Mouse (Mus musculus): ENCODE results near the gene Wbp11.

Wbp11 gene

DNA sequence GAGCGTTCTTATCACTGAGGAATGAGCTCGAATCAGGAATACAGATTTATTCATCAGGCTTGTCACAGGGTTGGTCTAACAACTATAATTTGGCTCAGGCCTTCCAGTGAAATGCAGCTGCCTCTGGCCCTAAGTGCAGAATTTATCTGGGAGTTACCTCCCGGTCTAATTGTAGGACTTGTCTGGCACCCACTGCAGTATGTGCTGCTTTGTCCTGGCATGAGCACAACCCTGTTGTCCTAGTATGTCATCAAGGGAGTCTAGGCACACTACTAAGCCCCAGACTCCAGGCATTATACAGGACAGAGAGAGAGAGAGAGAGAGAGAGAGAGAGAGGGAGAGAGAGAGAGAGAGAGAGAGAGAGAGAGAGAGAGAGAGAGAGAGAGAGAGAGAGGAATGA lies 9.3 kb upstream of the Wbp11 start:
- DNase-seq (ENCODE audit: low spot score in 2 of 2), result no peak

DNA sequence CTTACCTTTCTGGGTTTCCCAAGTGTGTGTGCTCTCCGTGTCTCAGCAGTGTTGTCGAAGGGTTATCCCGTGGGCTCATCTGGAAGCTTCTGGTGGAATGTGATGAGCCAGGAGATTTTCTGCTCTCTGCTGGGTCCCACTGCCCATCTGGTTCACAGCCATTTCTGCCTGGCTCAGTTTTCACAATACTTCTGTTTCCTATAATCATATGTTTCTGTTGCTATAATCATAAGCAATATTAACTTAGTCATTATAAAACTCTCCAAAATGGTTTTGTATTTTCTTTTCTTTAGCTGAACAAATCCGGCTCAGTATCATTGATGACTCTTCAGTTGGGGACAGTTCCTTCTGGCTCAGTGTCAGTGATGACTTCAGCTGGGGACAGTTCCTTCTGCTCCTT lies 7.3 kb upstream of the Wbp11 start, which contains the start of gene Smco3:
Gene Smco3 (minus strand): TSS at position 101 of the 400 bp plus-strand sequence.
- no peak for DNase-seq (ENCODE audit: low spot score in 2 of 2)

DNA sequence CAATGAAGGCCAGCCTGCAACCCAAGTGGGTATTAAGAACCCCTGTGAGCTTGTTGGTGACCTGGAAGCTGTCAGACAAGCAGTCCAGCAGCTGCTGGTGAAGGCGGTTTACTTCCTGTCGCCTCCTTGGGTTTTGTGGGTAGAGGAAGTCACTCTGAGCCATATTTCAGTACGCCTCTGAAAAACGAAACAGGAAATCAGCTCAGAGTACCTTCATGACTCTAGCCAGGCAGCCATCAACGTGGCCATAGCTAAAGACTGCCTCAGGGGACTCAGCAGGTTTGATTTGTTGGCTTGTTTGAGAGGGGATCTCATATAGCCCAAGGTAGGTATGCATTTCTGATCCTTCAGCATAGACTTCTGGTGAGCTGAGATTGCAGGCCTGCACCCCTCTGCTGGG lies 3.7 kb upstream of the Wbp11 start:
- DNase-seq (ENCODE audit: low spot score in 2 of 2), result no peak

DNA sequence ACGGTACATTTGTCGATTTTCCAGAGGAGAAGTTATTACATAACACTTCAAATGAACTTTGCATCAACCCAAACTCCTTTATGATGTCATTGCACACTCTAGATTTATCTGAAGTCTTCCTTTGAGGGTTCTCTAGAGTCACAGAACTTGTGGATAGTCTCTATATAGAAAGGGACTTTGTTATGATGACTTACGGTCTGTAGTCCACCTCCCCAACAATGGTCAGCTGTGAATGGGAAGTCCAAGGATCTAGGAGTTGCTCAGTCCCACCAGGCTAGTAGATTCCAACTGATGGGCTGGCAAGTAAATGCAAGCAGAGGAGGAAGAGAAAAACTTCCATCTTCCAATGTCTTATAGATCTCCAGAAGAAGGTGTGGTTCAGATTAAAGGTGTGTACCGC lies 648 bp upstream of the Wbp11 start:
- DNase-seq (ENCODE audit: low spot score in 2 of 2), result no peak

DNA sequence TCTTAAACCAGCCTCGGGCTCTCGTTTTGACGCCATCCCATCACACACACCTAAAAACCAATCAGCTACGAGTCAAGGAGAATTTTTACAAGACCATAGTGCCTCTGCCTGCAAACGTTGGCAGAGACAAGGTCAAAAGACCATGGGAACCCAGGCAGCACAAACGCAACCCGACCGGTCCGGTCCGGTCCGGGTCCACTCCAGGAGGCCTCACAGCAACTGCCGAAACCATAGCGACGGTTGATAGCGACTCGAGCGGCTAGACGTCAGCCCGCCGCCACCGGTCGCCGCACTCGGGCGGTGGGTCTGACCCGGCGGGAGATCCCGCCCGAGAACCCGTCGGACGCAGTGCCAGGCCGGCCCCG lies 535 bp downstream of the Wbp11 start, which contains the start of gene BC049715:
Gene BC049715 (plus strand): TSS at position 111 of the 365 bp plus-strand sequence.
- no peak for DNase-seq (ENCODE audit: low spot score in 2 of 2)

DNA sequence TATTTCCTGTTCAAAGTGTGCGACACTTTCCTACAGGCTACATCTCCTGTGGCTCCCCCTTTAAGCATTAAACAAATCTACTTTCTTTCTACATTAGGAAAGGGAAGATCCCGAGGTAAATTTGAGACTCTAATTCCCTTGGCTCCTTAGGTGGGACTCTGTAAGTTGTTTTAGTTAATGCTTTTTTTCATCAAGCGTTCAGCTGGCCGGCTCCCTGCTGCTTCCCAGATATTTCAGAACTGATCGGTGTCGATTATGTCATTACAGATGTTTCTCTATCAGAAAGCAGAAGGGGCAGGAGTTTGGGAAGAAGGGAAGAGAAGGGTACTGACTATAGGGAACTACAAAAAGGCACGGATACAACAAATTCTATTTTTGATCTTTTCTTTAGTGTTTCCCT lies 917 bp downstream of the Wbp11 start:
- no peak for DNase-seq (ENCODE audit: low spot score in 2 of 2)

DNA sequence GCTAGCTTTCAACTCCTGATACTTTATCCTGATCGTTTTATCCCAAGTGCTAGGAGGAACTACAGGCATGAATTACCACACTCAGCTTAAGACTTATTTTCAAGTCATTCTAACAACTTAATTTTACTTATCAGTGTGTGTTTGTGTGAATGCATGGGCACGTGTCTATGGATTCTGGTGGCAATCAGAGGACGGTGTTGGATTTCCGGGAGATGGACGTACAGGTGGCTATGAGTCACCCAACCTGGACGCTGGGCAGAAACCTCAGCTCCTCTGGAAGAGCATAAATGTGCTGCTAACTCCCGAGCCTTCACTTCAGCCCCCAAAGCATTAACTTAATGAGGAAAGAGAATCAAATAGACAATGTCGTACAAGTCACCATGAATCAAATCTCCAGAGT lies 3.0 kb downstream of the Wbp11 start:
- DNase-seq (ENCODE audit: low spot score in 2 of 2), result no peak

DNA sequence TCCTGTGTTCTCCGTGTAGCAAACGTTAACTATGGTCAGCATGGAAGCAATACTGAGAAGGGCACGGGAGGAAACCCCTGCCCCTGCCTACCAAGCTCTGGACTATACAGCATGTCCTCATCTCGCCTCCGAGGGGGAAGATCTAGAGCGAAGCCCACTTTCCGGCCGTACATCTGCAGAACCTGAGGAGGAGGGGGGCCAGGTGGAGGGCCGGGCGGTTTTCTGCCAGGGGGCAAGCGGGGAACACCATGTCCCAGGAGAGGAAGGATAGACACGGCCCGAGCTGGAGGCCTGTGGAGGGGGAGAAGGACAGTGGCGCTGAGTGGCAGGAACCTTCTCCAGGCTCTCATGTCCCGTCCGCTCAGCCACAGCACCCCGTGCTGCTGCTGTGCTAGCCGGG lies 6.9 kb downstream of the Wbp11 start:
- no peak for DNase-seq (ENCODE audit: low spot score in 2 of 2)

DNA sequence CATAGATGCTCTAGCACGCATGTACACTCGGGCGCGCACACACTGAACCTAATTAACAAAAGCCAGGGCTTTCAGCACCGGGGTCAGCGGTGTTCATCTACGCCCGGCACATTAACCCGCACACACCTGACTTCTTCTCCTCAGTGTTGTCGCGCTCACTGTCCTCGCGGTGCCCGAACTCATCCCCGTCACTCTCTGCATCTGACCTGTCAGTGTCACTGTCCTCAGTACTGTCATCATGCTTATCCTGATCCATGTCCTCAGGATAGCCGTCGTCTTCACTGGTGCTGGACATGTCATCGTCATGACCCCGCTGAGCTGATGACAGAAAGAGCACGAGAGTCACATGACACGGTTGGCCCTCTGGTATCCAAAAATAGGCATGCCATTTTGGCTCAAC lies 7.7 kb downstream of the Wbp11 start:
- DNase-seq (ENCODE audit: low spot score in 2 of 2), result no peak

DNA sequence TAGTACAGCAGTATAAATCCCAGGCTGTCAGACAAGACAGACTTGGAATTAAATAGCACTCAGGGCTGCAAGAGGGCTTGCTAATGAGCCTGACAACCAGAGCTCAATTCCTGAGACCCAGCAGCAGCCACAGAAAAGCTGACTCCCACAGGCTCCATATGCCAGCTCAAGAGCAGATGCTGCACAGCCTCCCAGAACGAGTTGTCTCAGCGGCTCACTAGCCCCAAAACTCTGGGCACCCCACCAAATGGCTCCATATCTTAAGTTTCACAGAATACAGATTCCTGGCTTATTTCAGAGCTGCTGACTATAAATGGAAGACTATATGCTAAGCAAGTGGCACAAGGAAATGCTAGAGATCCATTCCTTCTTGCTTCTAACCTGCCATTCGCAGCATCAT lies 10.5 kb downstream of the Wbp11 start:
- no peak for DNase-seq (ENCODE audit: low spot score in 2 of 2)

DNA sequence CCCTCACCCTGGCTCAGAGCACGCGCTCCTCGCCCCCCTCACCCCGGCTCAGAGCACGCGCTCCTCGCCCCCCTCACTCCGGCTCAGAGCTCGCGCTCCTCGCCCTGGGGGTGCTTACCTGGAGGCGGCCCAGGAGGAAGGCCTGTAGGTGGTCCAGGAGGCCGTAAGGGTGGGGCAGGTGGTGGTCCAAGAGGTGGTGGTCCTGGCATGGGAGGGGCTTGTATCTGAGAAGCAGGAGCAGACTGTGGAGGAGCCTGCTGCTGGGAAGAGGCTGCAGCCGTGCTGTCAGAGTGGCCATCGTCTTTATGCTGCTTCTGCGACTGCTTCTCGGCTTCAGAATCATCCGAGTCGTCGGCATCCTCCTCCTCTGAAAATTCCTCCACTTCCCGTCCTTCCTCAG lies 11.2 kb downstream of the Wbp11 start:
- DNase-seq (ENCODE audit: low spot score in 2 of 2), result no peak

DNA sequence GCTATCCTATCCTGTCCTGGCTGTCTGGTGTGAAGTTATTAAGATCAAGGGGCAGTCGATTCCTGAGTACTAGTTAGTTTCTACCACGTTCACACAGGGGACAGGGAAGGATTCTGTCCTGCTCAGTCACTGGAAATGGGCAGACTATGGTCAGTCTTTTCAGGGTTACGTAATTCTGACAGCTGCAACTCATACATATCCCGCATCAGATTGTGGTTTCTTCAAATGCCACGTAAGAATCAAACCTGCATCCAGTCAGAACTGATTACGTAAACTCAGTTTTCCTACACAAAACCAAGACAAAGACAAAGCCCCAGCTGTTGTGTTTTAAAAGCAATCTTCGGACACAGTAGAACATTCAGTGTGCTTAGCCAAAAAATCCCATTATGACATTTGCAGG lies 12.7 kb downstream of the Wbp11 start:
- DNase-seq (ENCODE audit: low spot score in 2 of 2), result no peak

DNA sequence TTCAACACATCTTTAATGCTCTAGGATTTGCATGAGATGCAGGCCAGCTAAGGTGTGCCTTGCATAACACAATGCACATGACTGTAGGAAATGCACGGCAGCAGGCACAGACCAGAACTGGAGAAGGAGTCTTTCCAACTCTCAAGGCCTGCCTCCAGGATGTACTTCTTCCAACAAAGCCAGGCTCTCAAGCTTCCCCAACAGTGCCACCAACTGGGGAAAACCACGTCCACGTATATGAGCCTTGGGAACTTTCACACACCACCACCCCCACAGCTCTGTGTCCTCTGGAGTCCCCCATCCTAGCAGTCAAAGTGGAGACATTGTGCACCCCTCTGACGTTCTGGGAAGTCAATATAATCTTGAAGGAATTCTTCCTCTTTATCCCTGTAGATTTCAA lies 14.9 kb downstream of the Wbp11 start:
- no peak for DNase-seq (ENCODE audit: low spot score in 2 of 2)

DNA sequence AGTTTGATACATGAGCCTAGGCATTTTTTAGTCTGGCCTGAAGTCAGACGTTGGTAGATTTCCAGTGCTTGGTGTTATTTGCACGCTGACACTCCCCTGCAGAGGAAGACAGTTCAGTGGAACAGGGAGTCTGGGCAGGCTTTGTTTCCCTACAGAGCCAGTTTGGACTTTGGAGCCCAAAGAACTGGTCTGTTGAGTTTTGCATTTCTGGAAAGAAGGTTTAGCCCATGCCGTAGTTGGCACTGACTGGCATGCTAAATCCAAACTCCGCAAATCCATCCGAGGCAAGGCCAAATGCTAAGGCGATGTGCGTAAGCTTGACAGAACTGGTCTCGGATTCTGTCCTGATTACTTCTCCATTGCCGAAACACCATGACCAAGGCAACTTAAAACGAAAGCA lies 16.8 kb downstream of the Wbp11 start:
- no peak for DNase-seq (ENCODE audit: low spot score in 2 of 2)

DNA sequence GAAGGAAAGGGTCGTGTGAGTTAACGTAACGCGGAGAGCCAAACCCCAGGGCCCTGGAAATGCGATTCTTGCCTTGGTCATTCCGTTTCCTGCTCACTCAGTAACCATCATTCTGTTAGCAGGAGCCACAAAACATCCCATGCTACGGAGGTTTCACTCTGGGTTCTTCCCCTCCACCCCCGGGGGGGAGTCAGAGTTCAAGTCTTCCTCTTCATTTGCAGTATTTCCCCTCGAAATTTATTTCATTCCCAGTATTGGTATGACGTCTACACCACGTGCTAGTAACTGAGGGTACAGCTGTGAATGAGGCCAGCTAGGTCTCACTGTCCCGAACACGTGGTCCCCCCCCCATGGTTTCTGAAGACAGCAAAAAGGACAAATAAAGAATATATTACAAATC lies 18.4 kb downstream of the Wbp11 start:
- no peak for DNase-seq (ENCODE audit: low spot score in 2 of 2)

DNA sequence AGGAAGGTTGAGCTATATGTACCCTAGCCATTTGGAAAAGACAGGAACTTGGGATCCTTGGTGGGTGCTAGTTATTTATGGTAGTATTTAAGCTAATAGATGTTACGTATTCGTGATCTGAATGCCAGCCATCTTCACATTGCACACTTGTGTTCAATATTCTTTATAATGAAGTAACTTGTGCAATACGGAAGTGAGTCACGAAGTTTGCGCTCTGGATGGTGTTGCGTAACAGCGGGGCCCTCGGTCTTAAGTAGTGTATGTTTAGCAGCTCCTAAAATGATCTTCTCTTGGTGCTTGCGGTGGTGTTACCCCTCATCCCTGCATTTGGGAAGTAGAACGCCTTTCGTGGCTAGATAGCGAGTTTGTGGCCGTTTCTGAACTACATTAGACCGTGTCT lies 19.0 kb downstream of the Wbp11 start:
- DNase-seq (ENCODE audit: low spot score in 2 of 2), result peak in 1 of 2 experiments; percentile 71

DNA sequence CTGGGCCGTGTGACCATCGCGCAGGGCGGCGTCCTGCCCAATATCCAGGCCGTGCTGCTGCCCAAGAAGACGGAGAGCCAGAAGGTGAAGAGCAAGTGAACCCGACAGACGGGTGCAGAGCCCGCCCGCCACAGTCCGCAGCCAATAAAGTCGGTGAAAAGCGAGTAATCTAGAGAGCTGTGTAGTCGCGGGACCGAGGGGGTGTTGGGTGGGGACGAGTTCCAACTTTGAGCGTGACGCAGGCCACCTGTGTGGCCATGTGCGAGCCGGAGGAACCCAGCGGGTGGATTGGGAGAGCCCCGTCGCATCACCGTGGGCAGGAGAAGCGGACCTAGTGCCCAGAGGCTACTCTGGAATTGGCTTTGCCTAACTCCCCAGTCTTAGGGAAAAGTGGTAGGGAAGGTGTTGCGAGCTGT lies 19.4 kb downstream of the Wbp11 start:
- no peak for DNase-seq (ENCODE audit: low spot score in 2 of 2)

DNA sequence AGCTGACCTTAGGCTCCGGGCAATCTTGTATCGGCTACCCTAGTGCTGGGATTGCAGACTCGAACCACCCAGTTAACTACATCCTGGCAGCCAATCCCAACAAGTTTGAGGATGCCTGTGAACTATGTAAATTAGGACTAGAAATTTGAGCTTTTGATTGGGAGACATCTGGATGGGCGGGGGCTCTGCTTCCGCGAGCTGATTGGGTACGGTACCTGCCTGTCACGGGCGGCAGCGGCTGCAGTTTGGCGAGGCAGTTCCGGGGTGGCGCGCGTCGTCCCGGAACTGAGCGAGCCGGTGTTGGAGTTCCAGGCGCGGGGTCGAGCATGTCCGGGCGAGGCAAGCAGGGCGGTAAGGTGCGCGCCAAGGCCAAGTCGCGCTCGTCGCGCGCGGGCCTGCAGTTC lies 20.0 kb downstream of the Wbp11 start, which contains the start of gene H2afj:
Gene H2afj (plus strand): TSS at position 231 of the 404 bp plus-strand sequence.
- DNase-seq (ENCODE audit: low spot score in 2 of 2), result peak; percentile 97 to 99

DNA sequence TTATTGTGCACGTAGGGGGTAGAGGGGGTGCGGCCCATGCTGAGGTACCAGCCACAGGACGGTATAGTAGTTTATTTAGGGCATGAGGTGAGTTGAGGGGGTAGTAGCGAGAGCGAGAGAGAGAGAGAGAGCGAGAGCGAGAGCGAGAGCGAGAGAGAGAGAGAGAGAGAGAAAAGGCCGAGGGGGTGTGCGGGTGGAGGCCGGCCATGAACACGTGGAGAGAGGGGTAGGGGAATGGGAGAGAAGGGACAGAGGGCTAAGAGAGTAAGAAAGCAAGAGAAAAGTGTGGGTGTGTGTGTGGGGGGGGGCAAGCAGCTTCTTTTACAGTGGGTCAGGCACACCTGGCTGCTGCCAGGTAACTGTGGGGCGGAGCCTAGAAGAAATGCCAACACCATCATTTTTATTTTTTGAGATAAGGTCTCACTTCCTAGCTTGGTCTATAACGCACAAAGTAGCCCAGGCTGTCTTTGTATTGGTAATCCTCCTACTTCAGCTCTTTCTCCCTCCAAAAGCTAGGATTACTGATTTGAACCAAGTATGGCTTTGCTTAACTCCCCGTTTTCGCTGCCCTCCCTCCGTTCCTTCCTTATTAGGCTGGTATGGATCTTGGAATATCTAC lies 20.5 kb downstream of the Wbp11 start:
- no peak for DNase-seq (ENCODE audit: low spot score in 2 of 2)

DNA sequence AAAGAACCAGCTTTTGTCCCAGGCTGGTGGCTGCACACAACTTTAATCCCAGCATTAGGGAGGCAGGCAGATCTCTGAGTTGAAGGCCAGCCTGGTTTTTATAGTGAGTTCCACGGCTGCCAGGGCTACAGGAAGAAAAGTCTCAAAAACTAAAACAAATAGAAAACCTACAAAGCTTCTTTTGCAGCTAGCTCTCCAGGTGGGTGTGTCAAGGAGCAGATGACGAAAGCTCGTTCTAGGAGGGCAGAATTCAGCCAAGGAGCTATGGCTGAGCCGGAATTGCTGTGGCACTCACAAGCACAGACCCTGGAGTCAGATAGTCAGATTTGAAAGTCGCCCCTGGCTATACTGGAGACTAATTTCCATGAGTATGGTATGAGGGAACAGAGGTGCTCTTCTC lies 21.2 kb downstream of the Wbp11 start:
- no peak for DNase-seq (ENCODE audit: low spot score in 2 of 2)

DNA sequence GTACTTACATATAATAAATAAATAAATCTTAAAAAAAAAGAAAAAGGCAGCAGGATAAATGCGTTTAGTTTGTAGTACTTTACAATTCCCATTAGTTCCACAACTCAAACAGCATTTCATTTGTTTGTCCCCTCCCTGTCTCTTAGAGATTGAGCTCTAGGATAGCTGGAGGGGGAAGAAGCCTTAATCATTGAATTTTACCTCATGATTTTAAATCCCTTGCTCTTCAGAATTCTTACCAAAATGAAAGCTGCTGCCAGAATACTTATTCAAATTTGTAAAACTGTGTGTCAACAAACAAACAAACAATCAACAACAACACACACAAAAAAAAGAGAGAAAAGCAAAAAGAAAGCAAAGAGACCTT lies 22.6 kb downstream of the Wbp11 start:
- DNase-seq (ENCODE audit: low spot score in 2 of 2), result no peak

DNA sequence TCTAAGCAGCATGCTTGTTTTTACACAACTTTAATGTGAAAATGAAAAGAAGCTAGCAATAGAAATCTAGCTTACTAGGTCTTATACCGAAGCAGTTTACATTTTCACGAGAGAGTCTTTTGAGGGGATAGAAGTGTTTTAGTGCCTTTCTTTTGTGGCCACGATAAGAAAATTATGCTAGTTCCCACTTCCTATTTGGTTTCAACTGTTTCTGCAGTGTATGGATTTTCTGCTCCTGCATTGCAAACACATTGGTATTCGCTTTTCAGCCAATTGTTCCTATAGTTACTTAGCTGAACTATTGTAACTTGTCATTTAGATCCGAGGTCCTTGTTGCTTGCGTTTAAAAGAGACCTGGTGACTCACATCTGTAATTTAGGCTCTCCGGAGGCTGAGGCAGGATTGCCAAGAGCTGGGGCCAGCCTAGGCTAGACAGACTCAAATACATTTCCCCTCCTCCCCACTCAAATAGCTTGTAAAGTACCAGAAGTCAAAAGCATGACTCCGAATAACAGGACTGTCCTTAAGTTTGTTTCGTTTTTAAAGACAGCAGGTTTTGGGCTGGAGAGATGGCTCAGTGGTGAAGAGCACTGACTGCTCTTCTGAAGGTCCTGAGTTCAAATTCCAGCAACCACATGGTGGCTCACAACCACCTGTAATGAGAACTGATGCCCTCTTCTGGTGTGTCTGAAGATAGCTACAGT lies 23.2 kb downstream of the Wbp11 start:
- no peak for DNase-seq (ENCODE audit: low spot score in 2 of 2)

DNA sequence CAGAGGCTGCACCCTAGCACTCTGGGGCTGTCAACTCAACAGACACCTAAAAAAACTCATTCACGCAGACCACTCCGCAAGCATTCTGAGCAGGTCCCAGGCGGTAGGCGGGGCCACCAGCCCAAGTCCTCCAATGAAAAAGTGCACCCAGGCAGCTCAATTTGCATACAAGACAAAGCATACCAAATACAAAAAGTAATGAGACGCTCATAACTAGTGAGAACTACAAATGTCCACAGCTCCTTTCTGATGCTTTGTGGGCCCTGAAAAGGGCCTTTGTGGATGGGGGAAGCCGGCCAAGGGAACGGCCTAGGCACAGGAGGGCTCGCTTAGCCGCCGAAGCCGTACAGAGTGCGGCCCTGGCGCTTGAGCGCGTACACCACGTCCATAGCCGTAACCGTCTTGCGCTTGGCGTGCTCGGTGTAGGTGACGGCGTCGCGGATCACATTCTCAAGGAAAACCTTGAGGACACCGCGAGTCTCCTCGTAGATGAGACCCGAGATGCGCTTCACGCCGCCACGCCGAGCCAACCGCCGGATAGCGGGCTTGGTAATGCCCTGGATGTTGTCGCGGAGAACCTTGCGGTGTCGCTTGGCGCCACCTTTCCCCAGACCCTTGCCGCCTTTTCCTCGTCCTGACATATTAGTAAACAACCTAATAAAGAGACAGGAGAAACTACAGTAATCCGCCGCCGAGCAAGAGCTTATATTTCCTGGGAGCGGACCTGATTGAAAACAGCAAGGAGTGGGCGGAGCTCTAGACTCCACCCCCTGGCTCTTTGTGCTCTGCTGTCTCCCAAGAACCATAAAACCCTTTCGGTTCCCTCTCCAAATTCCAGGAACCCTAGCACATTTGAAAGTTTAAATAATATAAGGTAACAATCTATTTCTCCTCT lies 24.0 kb downstream of the Wbp11 start, which contains the start of gene Hist4h4:
Gene Hist4h4 (minus strand): TSS at position 677 of the 895 bp plus-strand sequence.
- DNase-seq (ENCODE audit: low spot score in 2 of 2), result peak; percentile 95 to 99

All from urinary bladder, adult 18-20 months (tissue).